Mouse (Mus musculus) megakaryocyte, embryonic 14.5 days (primary cell): ENCODE data around the gene Slc22a3. TPM values are rescaled to one million over a fixed set of nuclear protein-coding genes. Genes with fewer than 3 reads are reported as not detected.

ENCODE experiments used
- H3K27me3 ChIP-seq: replicated peaks from 2 replicates; pipeline ENCODE3; 2012; ENCODE audit warnings: inconsistent platforms
- H3K36me3 ChIP-seq: replicated peaks from 2 replicates; pipeline ENCODE3; 2012; ENCODE audit warnings: low read length, inconsistent platforms, mixed read lengths
- H3K4me1 ChIP-seq: 2 replicates; pipeline ENCODE4 v1.6.1; 2012; ENCODE audit warnings: inconsistent platforms
- H3K4me3 ChIP-seq: replicated peaks from 2 replicates; pipeline ENCODE3; 2012; ENCODE audit warnings: moderate library complexity, mild to moderate bottlenecking, inconsistent platforms
- H3K9me3 ChIP-seq: 2 replicates; pipeline ENCODE4 v1.6.1; 2012; ENCODE audit warnings: inconsistent platforms
- FLI1 ChIP-seq: IDR thresholded peaks from 2 replicates; pipeline ENCODE4 v1.6.1; 2012; ENCODE audit warnings: low read length, inconsistent platforms, mixed read lengths
- GATA1 ChIP-seq: IDR thresholded peaks from 3 replicates; pipeline ENCODE4 v1.6.1; 2012; ENCODE audit warnings: mixed read lengths, low read length, inconsistent platforms, borderline replicate concordance
- polyA plus RNA-seq: library from polyadenylated mRNA; stranded (reverse); fragments of >175 nt; gene quantifications from 2 replicates; pipeline ENCODE4 v1.2.3, GENCODE M21; 2012; ENCODE audit warnings: low replicate concordance; ENCODE audit not compliant: insufficient read depth

Slc22a3 gene
- polyA plus RNA-seq, 1 experiment = 1.0 TPM

DNA sequence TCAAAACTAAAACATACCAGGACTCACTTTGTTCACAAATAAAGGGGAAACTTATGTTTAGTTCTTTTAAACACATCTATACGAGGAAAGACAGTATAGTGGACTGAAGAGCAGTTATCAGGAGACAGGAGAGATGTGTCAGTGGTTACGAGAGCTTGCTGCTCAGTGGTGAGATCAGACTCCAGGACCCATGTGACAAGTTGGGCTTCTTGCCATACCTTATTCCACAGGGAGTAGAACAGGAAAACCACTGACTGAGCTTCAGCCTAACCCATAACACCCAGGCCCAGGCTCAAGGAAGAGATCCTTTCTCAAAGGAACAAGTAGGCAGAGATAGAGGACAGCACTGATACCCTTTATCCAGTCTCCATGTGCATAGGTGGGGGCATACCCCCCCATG lies 62.9 kb downstream of the Slc22a3 start:
- H3K4me3 ChIP-seq = no peak overlapping the region
- no peak for TF ChIP-seq GATA1
- TF ChIP-seq FLI1 = no peak
- peaks cover 3% of the 10 kb centered on the region for H3K36me3 ChIP-seq
- H3K27me3 ChIP-seq = no peaks in the 10 kb centered on the region
- peaks cover 23% of the 10 kb centered on the region for H3K4me1 ChIP-seq
- H3K9me3 ChIP-seq = peaks cover 8% of the 10 kb centered on the region

DNA sequence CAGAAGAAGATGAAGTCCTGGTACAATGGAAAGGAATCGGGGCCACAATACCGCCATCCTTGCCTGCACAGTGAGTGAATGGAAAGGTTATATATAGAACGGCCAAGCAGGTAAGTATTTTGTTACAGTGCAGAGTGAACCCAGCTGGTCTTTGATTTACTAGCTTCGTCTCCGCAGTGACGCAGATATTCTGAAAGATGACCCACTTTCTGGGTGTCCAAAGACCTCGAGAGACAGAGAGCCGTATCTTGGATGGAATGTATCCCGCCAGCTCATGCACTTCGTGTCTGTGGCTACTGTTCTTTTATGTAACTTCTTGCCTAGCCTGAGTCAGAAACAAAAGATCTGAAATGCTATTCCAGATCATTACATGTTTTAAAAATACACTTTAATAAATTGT lies 69.7 kb downstream of the Slc22a3 start:
- Histone ChIP-seq H3K27me3 (no peaks in the 10 kb centered on the region), H3K9me3 (peaks cover 8% of the 10 kb centered on the region), H3K4me3 (no peak overlapping the region), H3K4me1 (peaks cover 30% of the 10 kb centered on the region), H3K36me3 (peaks cover 3% of the 10 kb centered on the region)
- TF ChIP-seq GATA1 (no peak), FLI1 (no peak)

DNA sequence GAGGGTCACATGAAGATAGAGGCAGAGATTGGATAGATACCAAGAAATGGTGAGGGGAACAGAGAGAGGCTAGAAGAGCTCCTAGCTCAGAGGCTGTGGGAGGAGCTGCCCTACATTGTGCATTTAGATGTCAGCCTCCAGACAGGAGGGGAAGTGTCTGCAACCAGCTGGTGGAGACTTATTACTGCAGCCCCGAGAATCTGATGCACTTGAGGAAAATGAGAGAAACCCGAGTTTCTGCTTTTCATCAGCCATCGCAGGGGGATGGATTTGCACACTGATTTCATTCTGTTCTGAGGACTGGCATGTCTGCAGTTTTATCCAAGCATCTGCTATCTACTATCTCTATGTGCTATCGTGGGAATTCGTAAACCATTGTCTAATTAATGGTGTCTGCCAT lies 75.8 kb downstream of the Slc22a3 start:
- no peaks in the 10 kb centered on the region for H3K27me3 ChIP-seq
- no peak overlapping the region for H3K4me3 ChIP-seq
- H3K4me1 ChIP-seq = peaks cover 84% of the 10 kb centered on the region
- no peaks in the 10 kb centered on the region for H3K36me3 ChIP-seq
- H3K9me3 ChIP-seq = no peaks in the 10 kb centered on the region
- TF ChIP-seq FLI1 (no peak), GATA1 (no peak)

DNA sequence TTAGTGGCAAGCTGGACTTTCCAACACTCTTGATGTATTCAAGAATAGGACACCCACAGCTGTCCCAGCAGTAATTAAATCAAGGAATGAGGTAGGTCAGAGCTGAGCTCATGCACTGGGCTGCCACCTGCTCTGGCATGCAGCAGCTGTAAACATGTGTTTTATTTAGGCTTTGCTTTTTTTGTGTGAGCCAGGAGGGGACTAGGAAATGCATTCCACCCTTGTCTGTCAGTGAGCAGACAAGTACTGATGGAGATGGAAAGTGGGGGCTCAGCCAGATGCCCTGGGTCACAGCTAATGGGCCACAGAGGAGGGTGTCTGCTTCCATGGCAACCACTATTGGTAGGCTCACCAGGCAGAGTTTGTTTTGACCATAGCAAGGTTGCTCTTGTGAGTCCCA lies 79.1 kb downstream of the Slc22a3 start:
- Histone ChIP-seq H3K27me3 (peaks cover 2% of the 10 kb centered on the region), H3K9me3 (no peaks in the 10 kb centered on the region), H3K4me3 (peak overlapping the region; percentile 33), H3K4me1 (peaks cover 87% of the 10 kb centered on the region), H3K36me3 (no peaks in the 10 kb centered on the region)
- TF ChIP-seq FLI1 (no peak), GATA1 (no peak)

DNA sequence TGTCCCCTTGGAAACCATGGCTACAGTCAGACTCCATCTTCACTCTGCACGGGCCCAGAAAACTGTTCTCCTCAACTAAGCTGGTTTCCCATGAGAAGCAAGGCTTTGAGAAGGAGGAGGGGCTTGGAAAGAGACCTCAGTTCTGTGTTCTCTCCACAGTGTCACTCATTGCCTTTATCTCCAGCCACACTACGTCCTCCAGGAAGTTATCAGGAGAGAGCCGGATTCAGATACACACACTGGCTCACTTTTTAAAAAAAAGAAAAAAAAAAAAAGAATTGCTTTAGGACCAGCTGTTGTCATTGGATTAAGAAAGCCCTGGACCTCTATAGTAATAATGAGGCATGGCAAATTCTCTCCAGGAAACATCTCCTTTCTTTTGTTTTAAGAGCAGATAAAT lies 80.3 kb downstream of the Slc22a3 start:
- H3K9me3 ChIP-seq = no peaks in the 10 kb centered on the region
- H3K36me3 ChIP-seq = no peaks in the 10 kb centered on the region
- peak overlapping the region; percentile 80 for H3K4me3 ChIP-seq
- peaks cover 2% of the 10 kb centered on the region for H3K27me3 ChIP-seq
- TF ChIP-seq GATA1 (peak; percentile 42; the same call in 1 of the 3 replicates), FLI1 (no peak)
- H3K4me1 ChIP-seq = peaks cover 85% of the 10 kb centered on the region

DNA sequence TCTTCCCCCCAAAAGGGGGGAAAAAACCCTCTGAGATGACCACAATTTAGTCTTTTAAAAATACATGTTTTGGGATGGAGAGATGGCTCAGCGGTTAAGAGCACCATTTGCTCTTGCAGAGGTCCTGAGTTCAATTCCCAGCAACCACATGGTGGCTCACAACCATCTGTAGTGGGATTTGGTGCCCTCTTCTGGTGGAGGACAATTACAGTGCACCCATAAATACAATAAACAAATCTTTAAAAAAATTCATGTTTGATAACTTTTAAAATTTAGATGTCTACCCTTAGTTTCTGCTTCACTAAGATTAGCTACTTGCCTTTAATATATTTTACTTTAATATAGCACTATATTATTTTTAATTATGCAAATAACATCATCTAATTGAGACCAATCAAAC lies 85.4 kb downstream of the Slc22a3 start:
- Histone ChIP-seq H3K27me3 (peaks cover 2% of the 10 kb centered on the region), H3K4me1 (peaks cover 71% of the 10 kb centered on the region), H3K36me3 (peaks cover 4% of the 10 kb centered on the region), H3K9me3 (no peaks in the 10 kb centered on the region), H3K4me3 (no peak overlapping the region)
- TF ChIP-seq FLI1 = no peak
- TF ChIP-seq GATA1 = no peak

DNA sequence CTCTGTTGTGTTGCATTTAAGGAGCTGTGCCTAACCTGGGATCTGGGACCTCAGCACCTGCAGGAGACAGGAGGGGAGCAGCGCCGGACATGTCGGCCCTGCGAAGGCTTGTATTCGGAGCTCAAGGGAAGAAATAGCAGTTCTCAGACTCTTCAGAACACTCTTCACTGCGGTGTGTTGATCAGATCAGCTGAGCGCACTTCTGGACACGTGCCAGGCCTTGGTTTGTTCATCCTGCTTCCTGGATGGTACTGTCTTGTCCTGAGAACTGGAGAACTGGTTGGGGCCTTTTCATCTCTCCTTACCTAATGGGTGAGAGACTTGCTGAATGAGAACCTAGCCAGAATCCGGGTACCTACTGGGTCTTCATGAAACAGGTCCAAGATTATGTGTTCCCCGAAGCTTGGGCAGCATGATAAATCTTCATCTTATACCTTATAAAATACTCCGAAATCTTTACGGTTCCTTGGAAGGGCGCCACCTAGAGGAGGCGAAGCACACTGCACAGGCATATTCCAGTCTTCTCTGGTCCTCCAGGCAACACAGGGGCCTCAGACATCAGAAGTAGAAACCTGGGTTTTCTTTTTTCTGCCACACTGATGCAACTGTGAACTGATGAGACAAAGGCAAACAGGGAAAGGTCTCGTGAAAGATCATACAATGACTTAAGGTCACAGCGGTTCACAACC lies 86.5 kb downstream of the Slc22a3 start:
- Histone ChIP-seq H3K4me1 (peaks cover 66% of the 10 kb centered on the region), H3K27me3 (peaks cover 2% of the 10 kb centered on the region), H3K36me3 (peaks cover 4% of the 10 kb centered on the region), H3K4me3 (no peak overlapping the region), H3K9me3 (no peaks in the 10 kb centered on the region)
- TF ChIP-seq GATA1 (no peak), FLI1 (no peak)

DNA sequence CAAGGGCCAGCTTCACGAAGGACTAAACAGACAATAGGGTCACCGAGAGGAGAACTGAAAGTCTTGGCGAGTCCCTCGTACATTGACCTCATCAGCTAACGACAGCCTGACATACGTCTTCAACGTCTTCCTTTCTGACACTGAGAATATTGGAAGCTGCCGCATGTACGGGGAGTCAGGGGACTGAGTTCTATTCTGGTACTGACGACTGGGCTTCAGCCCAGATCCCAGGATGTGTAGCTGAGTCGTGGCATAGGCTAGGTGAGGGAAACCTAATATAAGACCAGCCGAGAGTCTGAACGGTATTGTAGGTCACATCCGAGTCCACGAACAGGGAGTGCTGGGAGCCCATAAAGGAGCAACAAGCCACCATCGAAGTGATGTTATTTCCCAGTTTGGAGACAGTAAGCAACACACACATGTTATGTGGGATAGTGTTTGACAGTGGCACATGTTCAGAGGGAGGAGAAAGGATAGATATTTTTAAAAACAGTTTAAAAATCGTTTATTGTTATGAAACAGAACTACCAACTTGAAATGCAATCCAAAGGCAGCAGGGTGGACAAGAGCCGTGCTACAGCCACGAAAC lies 87.9 kb downstream of the Slc22a3 start:
- peaks cover 58% of the 10 kb centered on the region for H3K4me1 ChIP-seq
- H3K9me3 ChIP-seq = no peaks in the 10 kb centered on the region
- no peak for TF ChIP-seq FLI1
- no peak for TF ChIP-seq GATA1
- no peak overlapping the region for H3K4me3 ChIP-seq
- peaks cover 4% of the 10 kb centered on the region for H3K36me3 ChIP-seq
- H3K27me3 ChIP-seq = peaks cover 7% of the 10 kb centered on the region

DNA sequence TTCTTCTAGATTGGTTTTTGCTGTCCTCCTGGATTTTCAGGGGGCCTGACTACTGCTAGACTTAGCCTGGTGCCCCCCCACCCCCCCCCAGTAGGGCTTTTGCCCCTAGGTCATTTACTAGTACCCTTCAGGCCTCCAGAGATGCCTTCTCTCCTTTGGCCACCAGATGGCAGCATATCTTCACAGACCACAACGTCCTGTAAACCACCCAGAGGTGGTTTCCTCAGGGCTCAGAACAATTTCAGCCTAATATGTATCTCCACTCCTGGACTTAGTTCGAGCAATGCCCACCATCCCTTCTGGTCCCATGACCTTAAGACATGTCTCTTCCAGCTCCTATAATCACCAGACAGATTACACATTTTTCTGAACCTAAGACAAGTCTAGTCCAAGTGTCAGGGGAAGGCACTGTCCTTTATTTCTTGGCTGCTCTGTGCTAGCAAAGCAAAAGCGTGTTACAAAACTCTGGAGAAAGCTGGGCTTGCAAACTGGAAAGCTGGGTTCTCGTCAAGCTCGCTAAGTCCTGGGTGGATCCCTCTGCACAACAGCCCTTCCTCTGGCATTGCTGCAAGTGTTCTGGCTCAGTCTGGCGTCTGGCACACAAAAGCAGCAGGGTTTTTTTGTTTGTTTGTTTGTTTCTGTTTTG lies 91.1 kb downstream of the Slc22a3 start:
- H3K4me3 ChIP-seq = no peak overlapping the region
- H3K4me1 ChIP-seq = peaks cover 40% of the 10 kb centered on the region
- H3K9me3 ChIP-seq = no peaks in the 10 kb centered on the region
- TF ChIP-seq FLI1 (no peak), GATA1 (no peak)
- H3K36me3 ChIP-seq = peaks cover 4% of the 10 kb centered on the region
- H3K27me3 ChIP-seq = peaks cover 31% of the 10 kb centered on the region

DNA sequence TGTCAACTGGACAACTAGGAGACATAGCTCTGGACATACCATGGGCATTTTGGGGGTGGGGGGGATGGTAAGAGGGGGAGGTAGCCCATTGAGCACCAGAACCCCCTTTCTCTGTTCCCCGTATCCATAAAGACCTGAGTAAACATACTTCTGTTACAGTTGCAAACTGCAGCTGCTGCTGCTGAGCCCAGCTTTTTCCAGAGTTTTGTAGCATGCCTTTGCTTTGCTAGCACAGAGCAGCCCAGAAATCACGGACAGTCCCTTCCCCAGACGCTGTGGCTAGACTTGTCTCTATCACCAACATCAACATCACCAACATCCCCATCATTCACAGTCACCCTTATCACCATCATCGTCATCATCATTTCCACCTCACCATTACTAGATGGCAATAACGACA lies 91.8 kb downstream of the Slc22a3 start:
- H3K4me1 ChIP-seq = peaks cover 35% of the 10 kb centered on the region
- no peak overlapping the region for H3K4me3 ChIP-seq
- peaks cover 3% of the 10 kb centered on the region for H3K36me3 ChIP-seq

More for the DNA sequence above, 91.8 kb downstream of the Slc22a3 start:
- peaks cover 36% of the 10 kb centered on the region for H3K27me3 ChIP-seq
- TF ChIP-seq FLI1 (no peak), GATA1 (no peak)
- no peaks in the 10 kb centered on the region for H3K9me3 ChIP-seq
